Mouse (Mus musculus) bone marrow, adult 2 months (tissue): ENCODE data around the gene A630095N17Rik.

Experiments
- CTCF ChIP-seq: fragments of 200-500 bp; IDR thresholded peaks from 2 replicates; pipeline ENCODE4 v1.5.1; 2011; ENCODE audit warnings: low read length, control low read depth; ENCODE audit not compliant: control insufficient read depth, insufficient read depth
- POLR2A ChIP-seq: fragments of 200-500 bp; IDR thresholded peaks from 2 replicates; pipeline ENCODE4 v1.6.1; 2011; ENCODE audit warnings: low read depth, mild to moderate bottlenecking, control low read depth, low read length, borderline replicate concordance; ENCODE audit not compliant: control insufficient read depth

- TF ChIP-seq CTCF (no peak), POLR2A (no peak)
Measured at GRCm38 (mm10) chr1:75255516-75256046, 23.7 kb upstream of the A630095N17Rik start.
